Mouse (Mus musculus) MEL-GATA-1-ER (cell line): ENCODE measurements around the gene Ugp2.
A peak's percentile ranks its signal among the peaks of the same experiment; 100 is the strongest.

Source experiments
- DNase-seq: peaks from one replicate; pipeline ENCODE4 v3.0.0-alpha.2; 2012; ENCODE audit warnings: low read depth; ENCODE audit errors: extremely low read depth

Ugp2 gene

DNA sequence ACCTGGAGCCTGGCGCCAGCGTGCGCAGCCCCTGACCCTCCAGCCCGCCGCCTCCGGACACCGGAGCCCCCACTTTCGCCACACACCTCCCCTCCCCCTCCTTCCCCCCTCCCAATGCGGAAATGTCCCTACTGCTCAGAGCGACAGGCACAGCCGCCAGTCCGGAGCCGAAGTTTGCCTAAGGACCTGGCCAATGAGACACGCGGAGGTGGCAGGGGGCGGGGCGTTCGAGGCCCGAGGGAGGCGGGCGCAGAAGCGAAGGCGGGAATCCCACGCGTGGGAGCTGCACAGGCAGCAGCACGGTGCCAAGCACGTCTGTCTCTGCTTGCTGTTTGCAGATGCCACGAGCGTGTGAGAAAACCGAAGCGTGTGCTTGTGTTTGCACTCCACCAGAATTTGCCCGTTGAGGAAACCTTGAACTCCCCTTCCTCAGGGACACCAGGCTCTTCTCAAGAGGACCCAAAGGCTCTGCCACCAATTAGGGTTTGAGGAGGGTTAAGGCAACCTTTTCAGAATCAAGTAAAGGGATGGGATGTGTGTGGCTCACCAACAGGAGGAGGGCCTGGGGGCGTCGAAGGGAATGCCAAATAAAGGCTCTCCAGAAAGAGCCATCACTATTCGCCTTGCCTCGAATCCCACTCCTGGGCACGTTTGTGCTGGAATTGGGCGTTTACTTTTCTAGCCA lies at the start of gene Ugp2:
Gene Ugp2, minus strand, starts transcription at position 80 of the 685 bp plus-strand sequence.
- DNase-seq, result peak; percentile 83

DNA sequence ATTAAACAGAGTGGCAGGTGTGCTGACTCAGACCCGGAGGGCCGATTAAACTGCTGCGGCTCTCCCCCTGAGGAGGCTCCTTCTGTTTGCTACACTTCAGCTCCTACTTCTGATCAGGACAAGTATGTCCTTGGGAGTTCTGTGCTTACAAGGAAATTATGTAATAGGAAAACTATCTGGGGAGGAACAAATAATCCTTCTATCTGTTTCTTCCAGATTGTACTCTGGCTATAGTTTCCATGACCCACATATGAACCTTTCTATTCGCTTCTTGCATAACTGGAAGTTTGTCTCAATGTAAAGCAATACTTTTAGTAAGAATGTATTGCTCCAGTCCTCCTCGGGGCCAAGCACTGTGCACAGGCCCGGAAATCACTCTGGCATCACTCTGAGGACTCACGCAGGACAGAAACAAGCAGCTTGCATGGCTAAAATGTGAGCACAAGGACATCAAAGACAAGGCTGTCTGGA lies 43.9 kb upstream of the Ugp2 start:
- no peak for DNase-seq

GRCm38 (mm10) chr11:21406668-21407067 lies 35.7 kb upstream of the Ugp2 start:
- no peak for DNase-seq

GRCm38 (mm10) chr11:21406141-21406540 lies 35.1 kb upstream of the Ugp2 start:
- no peak for DNase-seq

GRCm38 (mm10) chr11:21403877-21404276 lies 32.9 kb upstream of the Ugp2 start:
- no peak for DNase-seq

DNA sequence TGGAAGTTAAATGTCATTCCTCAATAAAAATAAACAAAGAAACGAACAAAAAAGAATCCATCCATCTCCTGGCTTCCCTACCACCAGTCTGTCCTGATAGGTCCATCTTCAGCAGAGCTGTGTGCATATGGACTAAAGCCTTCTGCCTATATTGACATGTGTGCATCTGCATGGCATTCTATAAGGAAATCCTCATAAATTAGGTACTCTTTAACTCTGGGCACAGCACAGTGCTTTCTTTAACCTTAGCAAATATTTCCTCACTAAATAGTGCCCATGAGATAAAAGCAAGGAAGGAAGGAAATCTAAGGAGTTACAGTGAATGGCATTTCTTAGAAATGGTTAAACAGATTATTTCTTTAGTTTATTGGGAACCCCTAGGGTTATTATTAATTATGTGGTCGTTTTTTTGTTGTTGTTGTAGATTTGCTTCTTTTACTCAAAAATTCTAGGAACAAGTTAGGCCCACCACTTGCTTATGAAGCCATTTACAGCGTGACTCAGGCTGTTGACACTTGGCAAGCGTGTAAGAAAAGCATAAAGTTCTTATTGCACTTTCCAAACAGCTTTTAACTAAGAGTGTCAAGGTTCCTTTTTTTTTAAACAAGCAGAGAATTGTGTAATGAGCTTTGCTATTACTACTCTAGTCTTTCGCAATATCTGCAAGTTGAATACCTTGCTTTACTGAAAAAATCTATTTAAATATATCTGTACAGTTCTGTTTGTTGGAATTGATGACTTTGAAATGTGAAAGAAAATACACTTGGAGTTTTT lies 31.7 kb upstream of the Ugp2 start:
- no peak for DNase-seq

DNA sequence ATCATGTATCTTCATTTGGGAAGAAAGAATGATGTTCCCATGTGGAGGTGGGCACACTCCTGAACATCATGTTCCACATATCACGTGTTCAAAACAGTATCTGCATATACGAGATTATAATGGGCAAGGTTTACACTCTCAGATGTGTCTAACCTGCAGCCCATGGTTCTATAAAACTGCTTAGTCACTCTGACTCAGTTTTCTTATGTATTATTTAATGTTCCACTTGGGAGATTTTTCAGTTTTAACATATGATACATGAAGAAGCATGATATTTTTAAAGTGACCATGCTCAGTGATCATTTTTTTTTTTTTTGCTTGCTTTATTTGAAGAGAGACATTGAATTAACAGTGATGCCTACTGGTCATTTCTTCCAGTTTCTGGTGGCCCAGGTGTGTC lies 30.2 kb upstream of the Ugp2 start:
- DNase-seq, result no peak

DNA sequence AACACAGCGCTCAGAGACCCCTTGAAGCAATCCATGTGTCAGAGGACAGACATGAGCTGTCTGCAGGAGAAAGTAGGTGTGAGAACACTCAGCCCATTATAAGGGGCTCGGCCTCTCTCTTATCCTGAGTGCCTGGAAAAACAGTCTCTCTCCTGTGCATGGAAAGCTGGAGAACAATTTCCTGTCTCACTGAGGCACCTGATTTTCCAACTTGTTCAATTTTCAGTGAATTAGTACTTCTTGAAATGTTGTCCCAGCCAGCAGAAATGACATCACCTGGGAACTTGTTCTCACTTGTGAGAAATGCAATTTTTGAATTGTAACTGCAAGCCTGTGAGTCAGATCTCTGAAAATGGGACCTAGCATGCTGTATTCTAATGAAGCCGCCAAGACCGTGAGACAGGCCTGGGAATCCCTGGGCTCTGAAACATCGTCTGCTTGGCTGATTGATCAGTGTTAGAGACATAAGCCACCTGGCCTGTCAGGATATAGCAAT lies 28.2 kb upstream of the Ugp2 start:
- no peak for DNase-seq

DNA sequence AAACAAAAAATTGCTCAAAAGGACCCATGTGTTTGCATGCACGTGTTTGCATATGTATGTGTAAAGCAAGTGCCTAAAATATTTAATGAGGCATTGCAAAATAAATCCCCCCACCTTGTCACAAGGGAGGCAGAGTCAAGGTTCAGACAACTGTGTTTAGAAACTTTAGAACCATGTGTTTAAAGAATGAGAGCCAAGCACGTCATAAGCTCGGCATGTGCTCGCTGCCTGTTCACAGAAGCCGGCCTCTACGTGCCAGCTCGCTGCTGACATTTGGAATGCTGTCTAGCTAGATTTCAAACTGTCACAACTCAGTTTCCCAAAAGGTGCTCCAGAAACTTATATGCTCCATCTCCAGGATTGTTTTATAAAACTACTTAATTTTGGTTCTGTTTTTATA lies 27.5 kb upstream of the Ugp2 start:
- no peak for DNase-seq

DNA sequence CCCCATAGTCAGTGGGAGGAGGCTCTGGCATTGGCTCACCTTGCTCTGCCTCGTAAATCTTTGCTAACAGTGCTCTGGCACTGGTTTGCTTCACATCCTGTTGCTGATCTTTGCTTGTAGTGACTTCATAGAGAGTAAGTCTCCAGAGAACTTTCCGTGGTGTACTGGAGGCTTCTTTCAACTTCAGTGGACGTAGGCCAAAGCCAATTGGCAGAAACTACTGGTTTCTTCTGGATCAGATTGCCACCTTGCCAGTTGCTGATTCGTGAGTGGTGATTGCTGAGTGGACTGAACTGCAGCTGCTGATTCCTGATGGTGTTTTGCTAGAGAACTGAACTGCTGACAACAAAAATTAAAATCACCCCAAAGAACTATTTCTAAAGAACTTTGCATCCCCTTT lies 15.8 kb upstream of the Ugp2 start:
- DNase-seq, result no peak

GRCm38 (mm10) chr11:21374096-21374495 lies 3.1 kb upstream of the Ugp2 start:
- DNase-seq, result no peak

- peak; percentile 26 for DNase-seq
Observed at GRCm38 (mm10) chr11:21370399-21371121, 441 bp downstream of the Ugp2 start.

GRCm38 (mm10) chr11:21369248-21370016 lies 1.6 kb downstream of the Ugp2 start:
- DNase-seq, result peak; percentile 16

DNA sequence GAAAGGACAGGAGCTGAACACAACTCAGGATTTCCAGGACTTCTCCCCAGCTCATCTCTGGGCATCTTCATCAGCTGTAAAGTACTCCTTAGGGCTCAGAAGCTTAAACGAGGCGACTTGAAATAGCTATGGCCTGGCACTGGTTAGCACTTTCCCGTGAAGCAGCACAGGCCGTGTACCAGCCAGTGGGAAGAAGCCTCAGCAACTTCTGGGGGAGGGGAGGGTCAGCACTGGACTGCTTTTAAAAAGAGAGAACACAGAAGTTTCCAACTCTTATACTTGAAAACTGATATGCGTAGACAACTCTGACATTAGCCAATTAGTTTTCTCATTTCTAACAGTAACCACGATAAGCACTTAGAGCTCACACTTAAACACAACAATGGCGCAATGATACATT lies 2.5 kb downstream of the Ugp2 start:
- DNase-seq, result no peak

DNA sequence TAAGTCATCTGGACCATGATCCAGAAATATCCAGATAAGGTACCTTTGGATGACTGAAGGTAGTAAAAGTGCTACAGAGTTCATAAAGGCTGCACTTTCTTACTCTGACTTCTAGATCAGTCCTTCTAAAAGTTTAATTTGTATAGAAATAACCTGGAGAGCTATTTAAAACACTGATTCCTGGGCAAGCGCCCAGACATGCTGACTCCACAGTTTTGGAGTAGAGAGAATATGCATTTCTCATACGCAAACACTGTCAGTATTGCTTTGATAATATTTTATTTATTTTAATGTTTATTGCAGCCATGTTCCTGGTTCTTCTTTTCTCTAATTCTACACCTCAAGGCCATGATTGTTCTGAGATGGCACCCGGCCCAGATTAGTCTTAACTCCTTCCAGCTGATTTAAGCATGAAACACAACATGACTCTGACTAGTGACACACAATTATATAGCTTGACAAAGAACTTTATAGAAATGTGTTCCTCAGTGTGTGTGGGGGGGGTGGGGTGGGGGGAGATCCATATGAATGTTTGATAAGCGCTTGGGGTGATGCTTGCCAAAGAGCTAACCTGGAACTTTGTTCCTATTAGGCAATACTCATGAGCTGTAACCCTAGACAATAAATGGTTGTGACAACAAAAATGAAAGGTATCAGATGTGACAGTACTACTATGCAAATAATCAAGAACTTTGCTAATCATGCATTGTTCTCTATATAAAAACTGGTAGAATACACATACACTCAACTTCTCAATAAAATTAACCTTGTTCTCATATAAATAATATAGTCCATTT lies 7.7 kb downstream of the Ugp2 start:
- DNase-seq, result no peak

DNA sequence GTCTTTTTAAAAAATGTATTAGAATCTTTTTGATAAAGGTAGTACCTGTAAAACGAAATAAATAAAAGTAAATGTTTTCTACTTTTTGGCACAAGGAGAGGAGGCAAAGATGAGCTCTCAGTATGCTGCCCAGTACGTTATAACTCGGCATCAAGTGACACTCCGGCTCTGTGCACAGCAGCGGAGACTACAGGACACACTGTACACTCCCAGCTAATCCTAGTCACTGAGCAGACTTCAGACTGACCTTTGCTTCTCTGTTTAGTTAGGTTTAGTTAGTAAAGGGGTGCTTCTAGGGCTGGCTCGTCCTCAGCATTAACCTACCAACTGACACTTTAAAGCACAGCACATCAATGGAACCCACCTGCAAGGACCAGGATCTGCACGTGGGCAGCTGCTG lies 19.7 kb downstream of the Ugp2 start:
- DNase-seq, result no peak

DNA sequence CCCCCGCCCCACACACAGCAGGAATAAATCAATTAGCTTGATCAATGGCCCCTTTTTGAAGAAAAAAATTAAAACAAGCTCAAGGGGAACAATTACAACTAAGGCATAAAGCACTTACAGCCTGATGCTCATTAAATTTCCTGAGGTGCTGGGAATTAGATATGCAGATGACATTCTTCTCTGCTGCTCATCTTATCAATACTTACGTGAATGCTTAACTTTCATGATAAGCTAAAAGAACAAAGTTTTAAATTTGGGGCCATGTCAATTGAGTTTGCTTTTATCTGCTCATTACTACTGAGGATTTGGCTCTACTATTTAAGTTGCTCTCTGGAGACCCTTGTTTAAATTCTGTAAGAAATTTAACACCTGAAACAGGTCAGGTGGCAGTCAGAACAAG lies 22.1 kb downstream of the Ugp2 start:
- no peak for DNase-seq

GRCm38 (mm10) chr11:21346020-21346419 lies 25.0 kb downstream of the Ugp2 start:
- DNase-seq, result no peak

- DNase-seq, result no peak
Observed at GRCm38 (mm10) chr11:21343490-21343889, 27.5 kb downstream of the Ugp2 start.

GRCm38 (mm10) chr11:21339088-21339487 lies 31.9 kb downstream of the Ugp2 start:
- no peak for DNase-seq
